Mouse (Mus musculus): Measurements from ENCODE around the gene Hmmr.
"Not testable (repeated sequence)": the region's sequence is repeated elsewhere in the genome, so short reads cannot be mapped to it uniquely, and the experiment has no call there.

Hmmr gene

DNA sequence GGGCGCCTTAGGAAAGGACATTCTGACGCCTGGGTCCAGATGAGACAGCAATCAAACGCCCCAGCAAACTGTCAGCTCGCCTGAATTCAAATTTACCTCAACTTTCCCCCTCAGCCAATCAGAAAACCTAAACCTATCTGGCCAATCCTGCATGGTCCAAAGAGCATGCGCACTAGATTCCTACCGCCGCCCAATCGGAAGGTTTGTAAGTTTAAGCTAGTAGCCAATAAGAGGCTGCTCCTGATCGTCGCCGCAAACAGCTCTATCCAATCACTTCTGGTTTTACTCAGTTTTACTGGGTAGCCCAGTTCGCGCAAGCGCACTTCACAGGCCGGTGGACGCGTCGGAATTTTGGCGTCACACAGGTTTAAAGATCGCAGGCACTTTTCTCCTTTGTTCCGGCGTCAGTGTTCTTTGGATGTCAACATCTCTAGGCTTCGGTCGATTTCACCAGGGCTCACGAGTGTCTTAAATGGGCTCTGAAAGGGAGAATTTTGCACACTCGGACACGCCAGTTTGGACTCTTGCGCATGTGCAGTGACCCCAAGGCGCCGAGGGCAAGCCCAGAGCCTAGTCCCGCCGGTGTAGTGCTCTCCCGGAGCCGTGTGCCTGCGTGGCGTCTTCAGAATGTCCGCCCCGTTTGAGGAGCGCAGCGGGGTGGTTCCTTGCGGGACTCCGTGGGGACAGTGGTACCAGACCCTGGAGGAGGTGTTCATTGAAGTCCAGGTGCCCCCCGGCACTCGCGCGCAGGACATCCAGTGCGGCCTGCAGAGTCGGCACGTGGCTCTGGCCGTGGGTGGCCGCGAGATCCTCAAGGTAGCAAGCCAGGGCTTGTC lies at the start of gene Hmmr, which contains the start of gene Nudcd2:
Gene Hmmr (minus strand): TSS at position 84 of the 836 bp plus-strand sequence.
Gene Nudcd2 (plus strand): TSS at position 329 of the 836 bp plus-strand sequence.
- peak; percentile 97 for DNase-seq

GRCm38 (mm10) chr11:40781857-40782256 lies 48.6 kb upstream of the Hmmr start:
- no peak for DNase-seq

DNA sequence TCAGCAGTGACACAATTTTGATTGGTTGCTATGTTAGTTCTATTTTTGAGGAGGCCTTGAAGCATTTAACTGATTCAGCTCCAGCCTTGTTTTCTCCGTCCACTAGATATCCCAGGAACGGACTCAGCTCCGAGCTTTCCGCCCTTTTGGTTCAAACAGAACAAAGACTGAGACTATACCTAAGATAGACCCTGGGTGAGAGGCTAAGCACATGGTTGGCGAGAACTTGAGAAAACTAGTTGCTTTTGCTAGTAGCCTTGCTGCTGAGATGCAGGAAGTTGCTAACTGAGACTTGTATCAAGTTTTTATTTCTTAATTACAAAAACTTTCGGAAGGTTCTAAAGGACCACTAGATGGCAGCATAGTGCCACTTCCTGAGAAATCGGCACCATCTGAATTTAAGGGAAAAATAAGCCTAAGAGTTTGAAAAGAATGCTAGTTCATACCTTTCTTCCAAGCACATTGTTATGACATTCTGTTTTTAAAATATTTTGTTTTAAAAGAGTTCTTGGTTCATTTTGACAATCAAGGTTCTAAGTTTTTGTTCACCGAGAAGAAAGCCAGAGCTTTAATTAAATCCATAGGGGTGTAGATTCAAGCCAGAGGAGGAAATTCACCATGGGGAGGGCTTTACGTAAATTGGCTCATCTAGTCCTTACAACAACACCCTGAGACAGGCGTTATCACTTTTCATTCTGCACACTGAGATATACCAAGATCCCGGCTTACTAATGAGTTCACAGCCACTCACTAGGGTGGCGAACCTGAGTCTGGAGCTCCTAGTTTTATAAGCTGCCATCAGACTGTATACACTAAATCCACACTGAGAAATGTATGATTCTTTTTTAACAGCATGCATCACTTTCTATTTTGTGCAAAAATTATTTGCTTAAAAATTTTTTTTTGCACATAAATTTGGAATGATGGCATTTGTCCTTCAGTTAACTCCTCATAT lies 42.4 kb upstream of the Hmmr start:
- DNase-seq: no peak

DNA sequence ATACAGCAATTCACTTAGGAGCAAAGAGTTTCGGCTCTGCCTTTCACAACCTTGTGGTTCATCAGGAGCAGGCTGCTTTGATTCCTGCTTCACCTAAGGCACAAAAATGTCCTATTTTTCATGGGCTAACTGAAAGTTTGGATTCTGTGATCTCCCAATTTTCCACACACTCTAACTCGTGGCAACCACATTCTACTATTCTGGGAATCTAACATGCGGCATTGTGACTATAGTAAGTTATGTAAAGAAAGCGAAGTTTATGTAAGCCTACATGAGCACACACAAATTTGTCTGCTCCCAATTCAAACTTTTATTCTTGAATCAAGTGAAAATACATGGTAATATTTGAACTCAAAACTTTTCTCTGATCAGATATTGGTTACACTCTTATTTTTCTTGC lies 31.5 kb upstream of the Hmmr start:
- DNase-seq: no peak

DNA sequence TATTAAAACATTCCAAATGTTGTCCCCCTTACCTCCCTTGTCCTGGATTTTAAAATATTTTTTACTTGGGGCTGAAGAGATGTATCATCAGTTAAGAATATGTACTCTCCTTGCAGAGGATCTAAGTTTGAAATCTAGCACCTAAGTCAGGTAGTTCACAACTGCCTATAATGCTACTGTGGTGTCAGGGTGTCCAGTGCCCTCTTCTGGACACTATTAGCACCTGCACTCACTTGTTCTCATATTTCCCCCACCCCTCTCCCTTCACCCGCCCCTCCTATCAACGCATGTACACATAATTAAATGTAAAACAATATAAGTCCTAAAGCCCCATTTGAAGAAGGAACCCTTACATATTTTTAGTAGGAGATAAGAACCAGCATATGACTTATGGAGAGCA lies 30.2 kb upstream of the Hmmr start:
- DNase-seq: no peak

GRCm38 (mm10) chr11:40759896-40760295 lies 26.7 kb upstream of the Hmmr start:
- peak; percentile 62 for DNase-seq

DNA sequence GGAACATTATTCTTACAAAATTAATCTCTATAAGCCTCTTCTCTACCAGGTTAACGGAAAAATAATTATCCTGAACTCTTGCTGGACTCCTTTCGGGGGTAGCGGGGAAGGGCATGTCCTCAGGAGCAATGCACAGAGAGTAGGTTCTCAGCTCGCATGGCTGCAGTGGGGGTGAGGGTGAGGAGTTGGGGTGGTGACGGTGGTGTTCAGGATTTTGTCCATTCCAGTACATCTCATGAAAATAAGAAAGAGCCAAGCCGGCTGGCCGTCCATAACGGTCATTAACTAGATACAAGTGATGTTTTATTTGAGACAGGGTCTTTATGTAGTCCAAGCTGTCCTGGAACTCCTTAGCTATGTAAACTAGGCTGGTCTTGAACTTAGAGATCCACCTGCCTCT lies 22.7 kb upstream of the Hmmr start:
- no peak for DNase-seq

DNA sequence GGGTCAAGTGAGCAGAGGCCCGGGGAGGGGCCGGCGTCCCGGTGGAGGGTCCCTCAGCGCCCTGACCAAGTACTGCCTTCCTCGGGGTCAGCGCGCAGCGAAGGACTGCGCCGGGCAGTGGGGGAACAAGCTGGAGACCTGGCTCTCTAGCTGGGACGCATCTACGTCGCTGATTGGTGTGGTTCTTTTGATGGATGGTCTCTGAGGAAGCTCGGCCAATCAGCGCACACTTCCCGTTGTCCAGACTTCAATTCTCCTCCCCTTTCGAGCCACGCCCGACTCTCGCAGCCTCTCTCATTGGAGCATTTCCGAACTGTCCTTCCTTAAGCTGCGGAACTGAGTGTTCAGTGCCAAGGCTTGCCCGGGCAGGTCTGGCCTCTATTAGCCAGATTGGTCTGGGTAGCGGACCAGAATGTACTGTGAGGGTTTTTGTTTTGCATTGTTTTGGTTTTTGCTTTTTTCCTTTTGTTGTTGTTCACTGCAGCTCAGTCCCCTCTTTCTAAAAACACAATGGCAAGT lies 21.9 kb upstream of the Hmmr start, which contains the start of gene Ccng1:
Gene Ccng1 (minus strand): TSS at position 203 of the 519 bp plus-strand sequence.
- DNase-seq: peak; percentile 97

- no peak for DNase-seq
Measured at GRCm38 (mm10) chr11:40754664-40755107, 21.5 kb upstream of the Hmmr start.

DNA sequence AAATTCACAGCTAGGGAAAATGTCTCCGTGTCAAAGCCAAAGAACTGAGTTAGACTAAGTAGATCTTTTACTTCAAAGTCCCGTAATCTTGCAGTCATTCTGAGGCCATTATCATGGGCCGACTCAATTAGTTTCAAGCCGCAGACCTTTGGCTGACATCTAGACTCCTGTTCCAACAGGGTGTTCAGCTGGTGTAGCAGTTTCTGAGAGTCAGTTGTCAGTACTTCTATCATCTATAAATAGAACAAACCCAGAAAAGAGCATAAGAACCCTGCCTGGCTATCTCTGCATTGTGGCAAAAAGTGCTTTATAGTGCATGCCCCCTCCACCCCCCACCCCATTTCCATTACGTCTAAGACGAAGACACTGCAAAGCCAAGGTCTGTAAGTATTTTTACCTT lies 20.6 kb upstream of the Hmmr start:
- no peak for DNase-seq

GRCm38 (mm10) chr11:40747716-40748115 lies 14.5 kb upstream of the Hmmr start:
- no peak for DNase-seq

- DNase-seq: no peak
Measured at GRCm38 (mm10) chr11:40746361-40746760, 13.1 kb upstream of the Hmmr start.

DNA sequence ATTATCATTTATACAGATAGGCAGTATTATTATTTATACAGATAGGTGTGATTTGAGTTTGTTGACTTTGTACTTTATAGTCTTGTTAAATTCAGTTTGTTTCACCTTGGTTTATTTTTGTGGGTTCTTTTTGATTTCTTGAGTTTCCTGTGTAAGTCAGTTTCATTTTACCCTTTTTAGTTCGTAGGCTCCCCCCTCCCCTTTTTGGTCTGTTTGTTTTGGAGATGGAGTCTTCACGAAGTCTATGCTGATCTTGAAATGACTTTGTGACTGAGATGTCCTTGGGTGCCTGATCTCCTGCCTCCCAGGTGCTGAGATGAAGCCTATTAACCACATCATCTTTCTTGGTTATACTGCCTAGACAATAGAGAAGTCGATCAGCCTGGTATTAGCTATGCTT lies 11.1 kb upstream of the Hmmr start:
- DNase-seq: no peak

- DNase-seq: no peak
Measured at GRCm38 (mm10) chr11:40741605-40742262, 8.5 kb upstream of the Hmmr start.

DNA sequence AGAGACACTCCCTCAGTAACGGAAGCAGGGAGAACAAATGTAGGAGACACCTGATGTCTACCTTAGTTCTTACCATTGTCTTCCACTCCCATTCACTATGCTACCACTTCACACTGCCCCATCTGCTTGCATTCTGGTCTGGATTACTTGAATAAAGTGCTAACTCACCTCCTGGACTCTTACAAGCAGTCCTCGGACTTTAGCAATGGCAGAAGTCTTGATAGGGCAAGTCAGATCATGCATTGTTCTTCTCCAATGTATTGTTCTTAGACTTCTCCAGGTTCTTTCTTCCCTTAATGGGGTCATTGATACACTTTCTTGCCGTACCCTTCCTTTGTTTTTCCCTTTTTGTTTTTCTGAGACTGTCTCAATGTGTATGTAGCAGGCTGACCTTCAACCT lies 4.1 kb upstream of the Hmmr start:
- DNase-seq: no peak

DNA sequence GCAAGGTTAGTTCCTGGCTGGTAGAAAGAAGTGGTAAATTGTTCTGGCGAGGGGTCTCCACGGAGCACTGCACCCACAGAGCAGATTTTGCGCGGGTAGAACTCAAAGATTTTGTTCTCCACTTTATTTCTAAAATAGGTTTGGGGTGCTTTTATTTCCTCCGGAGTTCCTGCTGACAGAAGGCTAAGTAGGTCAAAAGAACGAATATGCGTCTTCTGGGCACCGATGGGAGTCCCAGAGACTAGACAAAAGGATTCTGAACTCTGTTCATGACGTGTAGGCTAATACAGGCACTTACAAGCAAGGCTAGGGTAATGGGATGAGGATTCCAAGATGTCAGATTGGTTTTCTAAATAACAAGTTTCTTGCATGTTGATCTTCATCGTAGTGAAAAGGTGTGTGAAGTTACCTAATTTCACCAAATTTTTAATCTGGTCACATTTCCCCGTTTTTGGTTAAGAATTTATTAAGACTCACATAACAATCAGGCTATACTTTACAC lies 1.1 kb upstream of the Hmmr start:
- no peak for DNase-seq

- DNase-seq: no peak
Measured at GRCm38 (mm10) chr11:40732997-40733338, 254 bp downstream of the Hmmr start.

- no peak for DNase-seq
Measured at GRCm38 (mm10) chr11:40718324-40718723, 14.9 kb downstream of the Hmmr start.

GRCm38 (mm10) chr11:40715524-40715923 lies 17.7 kb downstream of the Hmmr start:
- no peak for DNase-seq

DNA sequence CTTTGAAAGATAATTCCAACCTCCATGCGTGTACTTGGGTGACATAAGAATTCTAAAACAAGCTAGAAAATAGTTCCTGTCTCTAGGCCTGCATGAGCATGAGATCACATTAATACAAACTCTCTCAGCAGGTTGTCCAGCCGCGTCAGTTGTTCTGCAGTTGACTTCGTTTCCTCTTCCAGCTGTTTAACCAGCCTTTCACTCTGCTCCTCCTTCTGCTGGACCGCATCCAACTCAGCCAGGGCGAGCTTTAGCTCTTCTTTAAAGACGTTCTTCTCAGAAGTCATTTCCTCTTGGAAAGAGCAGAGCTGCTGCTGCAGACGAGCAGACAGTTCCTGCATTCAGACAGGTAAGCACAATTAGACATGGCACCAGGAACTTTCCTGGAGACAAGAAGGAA lies 19.4 kb downstream of the Hmmr start:
- no peak for DNase-seq

- not testable (repeated sequence) for DNase-seq
Measured at GRCm38 (mm10) chr11:40709899-40710298, 23.3 kb downstream of the Hmmr start.

DNA sequence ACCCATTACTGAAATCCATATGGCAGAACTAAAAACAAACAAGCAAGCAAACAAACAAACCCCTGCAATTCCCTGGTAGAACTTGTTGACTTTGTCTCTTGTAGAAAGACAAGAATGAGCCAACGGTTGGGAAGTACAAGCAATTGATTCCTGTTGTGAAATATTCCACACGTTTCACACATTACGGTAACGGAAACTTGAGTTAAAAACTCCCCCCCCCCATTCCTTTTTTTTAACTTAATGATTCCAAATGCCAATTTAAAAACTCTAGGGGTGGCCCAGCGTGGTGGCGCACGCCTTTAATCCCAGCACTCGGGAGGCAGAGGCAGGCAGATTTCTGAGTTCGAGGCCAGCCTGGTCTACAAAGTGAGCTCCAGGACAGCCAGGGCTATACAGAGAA lies 38.1 kb downstream of the Hmmr start, which contains the start of gene Mat2b:
Gene Mat2b (minus strand): TSS at position 101 of the 400 bp plus-strand sequence.
- no peak for DNase-seq

All from cerebellum, adult 9-11 months (tissue).